Comparison of ENCODE assay signal across 7 mouse cellular contexts in the genomic region with DNA sequence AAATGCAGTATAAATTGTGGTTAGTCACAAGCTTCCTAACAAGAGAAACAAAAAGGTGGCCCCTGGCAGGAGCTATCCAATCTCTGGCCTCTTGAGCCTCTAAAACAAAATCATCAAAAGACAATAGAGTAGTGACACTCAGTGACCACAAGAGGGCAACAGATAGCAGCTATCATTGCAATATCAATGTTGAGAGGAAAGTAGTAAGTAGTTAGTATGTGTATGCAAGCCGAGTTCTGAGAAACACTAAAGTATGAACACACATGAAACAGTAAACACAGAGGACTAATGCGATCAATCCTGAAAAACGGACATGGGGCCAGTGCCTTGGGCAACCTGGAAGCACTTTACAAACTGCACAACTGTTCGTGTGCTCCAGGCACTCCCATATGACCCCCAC. TPM values are rescaled to one million over a fixed set of nuclear protein-coding genes. Genes with fewer than 3 reads are reported as not detected.
DNase-seq lines count a peak whose midpoint lies in the region; ATAC-seq and TF ChIP-seq lines count a peak whose summit lies in the region.

No protein-coding gene starts in this region.

- TF ChIP-seq CTCF in hindbrain, postnatal 0 days (IDR thresholded peaks at IDR 0.05; ENCODE audit: low read depth): peak; percentile 88

- no peaks in the 10 kb centered on the region for H3K9me3 ChIP-seq in hindbrain, postnatal 0 days (ENCODE audit: low read length)

- H3K9ac ChIP-seq in hindbrain, postnatal 0 days (replicated peaks; ENCODE audit: low read length): no peak overlapping the region

- peak; percentile 34 for DNase-seq in kidney, postnatal 10 days
- no peak for DNase-seq in kidney, postnatal 4 days
- DNase-seq in ES-CJ7 (ENCODE audit: low read depth, low spot score) (peak; percentile 70), adipocyte (ENCODE audit: low spot score) (peak; percentile 75)
- peak; percentile 82 for DNase-seq in hindbrain, postnatal 0 days (ENCODE audit: low spot score)
- DNase-seq in naive thymus-derived CD4-positive, alpha-beta T cell, adult 2 months (ENCODE audit: low read depth): peak; percentile 79
- no peak for DNase-seq in ovary, postnatal 36 days (ENCODE audit: low spot score)

- no peak overlapping the region for H3K4me2 ChIP-seq in hindbrain, postnatal 0 days (ENCODE audit: low read depth, low read length)

- 35% methylated on average over 4 of the region's 4 CpGs for WGBS in hindbrain, postnatal 0 days

- H3K27me3 ChIP-seq in hindbrain, postnatal 0 days (ENCODE audit: insufficient read depth, low read length): no peaks in the 10 kb centered on the region

- no peaks in the 10 kb centered on the region for H3K4me1 ChIP-seq in hindbrain, postnatal 0 days (ENCODE audit: insufficient read depth, low read length)

- 0 out of 2 replicates have a peak, but pooled peaks have one; percentile 19 for ATAC-seq in hindbrain, postnatal 0 days

- no peak overlapping the region for H3K27ac ChIP-seq in hindbrain, postnatal 0 days

- peaks cover 7% of the 10 kb centered on the region; the same call in 1 of the 2 replicates for H3K36me3 ChIP-seq in hindbrain, postnatal 0 days (ENCODE audit: insufficient read depth, low read length)

- no peak overlapping the region for H3K4me3 ChIP-seq in hindbrain, postnatal 0 days (ENCODE audit: low read length)

RNA-seq across cellular contexts. Expression of a gene that starts 20.9 kb away (rescaled TPM):
- total RNA-seq in hindbrain, postnatal 0 days (2014; rRNA removed): 34.0 and 35.9 TPM in 2 replicates
- polyA plus RNA-seq in hindbrain, postnatal 0 days (2015; fragmentation: Nextera tagmentation; extraction: Ambion mirVana): 51.6 and 54.0 TPM in 2 replicates

Comparison
In these comparisons a context has a peak if more than half of its experiments do, and no peak if none do; other contexts are left out.
1. DNase-seq: peak in kidney, postnatal 10 days (single experiment), ES-CJ7 (single experiment), adipocyte (single experiment), hindbrain, postnatal 0 days (single experiment) and naive thymus-derived CD4-positive, alpha-beta T cell, adult 2 months (single experiment); none in kidney, postnatal 4 days (0 of 2) and ovary, postnatal 36 days (single experiment).